Mouse (Mus musculus) liver, embryonic 14.5 days (tissue): ENCODE results near the gene Epha8. TPM values are rescaled to one million over a fixed set of nuclear protein-coding genes. Genes with fewer than 3 reads are reported as not detected.

Source experiments
- ATAC-seq: fragments of 200-750 bp; cut with Nextera tagmentation; 2 replicates; pipeline ENCODE4 v1.8.0; 2017; ENCODE audit warnings: moderate number of reproducible peaks, mild to moderate bottlenecking, moderate library complexity; ENCODE audit not compliant: insufficient read depth
- DNase-seq, 3 experiments: peaks; one replicate each; pipeline ENCODE4 v3.0.0-alpha.2; 2012 to 2013; ENCODE audit warnings: low read depth in 3 of 3, low spot score in 3 of 3
- H3K27ac ChIP-seq: fragments of 300-500 bp; sonication (generic); 2 replicates; pipeline ENCODE4 v1.5.1; 2014; ENCODE audit warnings: moderate library complexity, mild to moderate bottlenecking, control low read depth, inconsistent platforms
- H3K27me3 ChIP-seq: fragments of 300-500 bp; sonication (generic); 2 replicates; pipeline ENCODE4 v1.6.1; 2014; ENCODE audit warnings: mild to moderate bottlenecking, low read length, moderate library complexity; ENCODE audit not compliant: control insufficient read depth, insufficient read depth
- H3K36me3 ChIP-seq: fragments of 300-500 bp; sonication (generic); replicated peaks from 2 replicates; pipeline ENCODE4 v1.6.1; 2014; ENCODE audit warnings: low read depth; ENCODE audit not compliant: control insufficient read depth, insufficient read depth
- H3K4me1 ChIP-seq, 2 experiments: fragments of 200-500 bp in 1 of 2; fragments of 300-500 bp in 1 of 2; sonication (generic) in 1 of 2; replicated peaks; 2 replicates each; pipeline ENCODE4 v1.6.1; 2012 to 2014; ENCODE audit warnings: antibody characterized with exemption in 1 of 2, inconsistent platforms in 1 of 2, low read length in 1 of 2; ENCODE audit not compliant: control insufficient read depth in 2 of 2, insufficient read depth in 2 of 2
- H3K4me2 ChIP-seq: fragments of 300-500 bp; sonication (generic); 2 replicates; pipeline ENCODE4 v1.6.1; 2014; ENCODE audit warnings: low read depth, mild to moderate bottlenecking, control low read depth, moderate library complexity
- H3K4me3 ChIP-seq, 2 experiments: fragments of 200-500 bp in 1 of 2; fragments of 300-500 bp in 1 of 2; sonication (generic) in 1 of 2; 2 replicates each; pipeline ENCODE4 v1.5.1; 2012 to 2014; ENCODE audit warnings: low read depth in 2 of 2, low read length in 2 of 2, mild to moderate bottlenecking in 2 of 2, control low read depth in 1 of 2, inconsistent platforms in 1 of 2, moderate library complexity in 1 of 2; ENCODE audit not compliant: insufficient read depth in 1 of 2
- H3K9ac ChIP-seq: fragments of 300-500 bp; sonication (generic); replicated peaks from 2 replicates; pipeline ENCODE4 v1.6.1; 2014; ENCODE audit warnings: mild to moderate bottlenecking, control low read depth, moderate library complexity
- H3K9me3 ChIP-seq: fragments of 300-500 bp; sonication (generic); 2 replicates; pipeline ENCODE4 v1.6.1; 2016; ENCODE audit warnings: low read length, mixed read lengths; ENCODE audit not compliant: control insufficient read depth
- CTCF ChIP-seq: IDR thresholded peaks from 2 replicates; pipeline ENCODE4 v1.5.1; 2016; ENCODE audit warnings: antibody characterized with exemption, low read depth, control low read depth
- EP300 ChIP-seq: IDR thresholded peaks from 2 replicates; pipeline ENCODE4 v1.6.1; 2016; ENCODE audit warnings: antibody characterized with exemption, low read depth
- WGBS: fragments of 180-500 bp; shearing (Covaris S2); extraction: QIAGEN DNeasy Blood & Tissue Kit; methylation state at CpG from one replicate; pipeline ENCODE4 v1.1.7; 2014; ENCODE audit not compliant: insufficient replicate concordance; 5-methylcytosine and 5-hydroxymethylcytosine counted together
- polyA plus RNA-seq, 2 experiments: library from polyadenylated mRNA; depleted of rRNA in 1 of 2; stranded (reverse) in 1 of 2; unstranded in 1 of 2; fragments of >200 nt; fragmentation: Nextera tagmentation in 1 of 2; extraction: Ambion mirVana in 1 of 2; gene quantifications; 2 replicates each; pipeline versions ENCODE4 v1.2.1 to v1.2.3; 2012 to 2014

Epha8 gene
- polyA plus RNA-seq, 2 experiments: 0.04 to 0.25 TPM

DNA sequence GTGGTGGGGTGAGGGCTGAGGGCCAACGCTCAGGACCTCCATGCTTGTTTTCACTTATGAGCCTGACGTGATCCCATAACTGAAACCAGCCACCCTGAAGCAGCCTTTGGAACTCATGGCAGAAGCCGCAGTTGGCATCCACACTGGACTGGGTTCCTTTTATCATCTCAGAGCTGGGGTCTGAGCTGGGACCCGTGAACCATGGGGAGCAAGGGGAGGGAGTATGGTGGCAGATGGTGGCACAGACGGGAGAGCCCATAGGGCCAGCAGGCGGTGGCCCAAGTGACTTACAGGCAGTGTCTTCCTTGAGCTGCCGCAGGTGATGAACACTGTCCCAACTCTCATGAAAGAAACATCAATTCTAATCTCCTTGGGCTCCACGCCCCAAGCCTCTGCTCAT lies 37.8 kb downstream of the Epha8 start:
- ATAC-seq (no peak), DNase-seq (no peak)
- TF ChIP-seq EP300 (no peak), CTCF (no peak)
- Histone ChIP-seq H3K9me3 (no peaks in the 10 kb centered on the region), H3K27ac (no peak overlapping the region), H3K9ac (no peak overlapping the region), H3K27me3 (no peaks in the 10 kb centered on the region), H3K4me3 (no peak overlapping the region), H3K4me1 (no peaks in the 10 kb centered on the region), H3K36me3 (no peaks in the 10 kb centered on the region), H3K4me2 (no peak overlapping the region)
- WGBS: 56% methylated on average over 8 of the region's 8 CpGs

- WGBS: 48% methylated on average over 7 of the region's 7 CpGs
- Histone ChIP-seq H3K36me3 (no peaks in the 10 kb centered on the region), H3K4me3 (no peak overlapping the region), H3K4me1 (no peaks in the 10 kb centered on the region), H3K27ac (no peak overlapping the region), H3K4me2 (no peak overlapping the region), H3K9ac (no peak overlapping the region), H3K27me3 (no peaks in the 10 kb centered on the region), H3K9me3 (no peaks in the 10 kb centered on the region)
- DNase-seq (no peak), ATAC-seq (no peak)
- TF ChIP-seq CTCF (no peak), EP300 (no peak)
Measured at GRCm38 (mm10) chr4:136917165-136917524, 39.5 kb downstream of the Epha8 start.

DNA sequence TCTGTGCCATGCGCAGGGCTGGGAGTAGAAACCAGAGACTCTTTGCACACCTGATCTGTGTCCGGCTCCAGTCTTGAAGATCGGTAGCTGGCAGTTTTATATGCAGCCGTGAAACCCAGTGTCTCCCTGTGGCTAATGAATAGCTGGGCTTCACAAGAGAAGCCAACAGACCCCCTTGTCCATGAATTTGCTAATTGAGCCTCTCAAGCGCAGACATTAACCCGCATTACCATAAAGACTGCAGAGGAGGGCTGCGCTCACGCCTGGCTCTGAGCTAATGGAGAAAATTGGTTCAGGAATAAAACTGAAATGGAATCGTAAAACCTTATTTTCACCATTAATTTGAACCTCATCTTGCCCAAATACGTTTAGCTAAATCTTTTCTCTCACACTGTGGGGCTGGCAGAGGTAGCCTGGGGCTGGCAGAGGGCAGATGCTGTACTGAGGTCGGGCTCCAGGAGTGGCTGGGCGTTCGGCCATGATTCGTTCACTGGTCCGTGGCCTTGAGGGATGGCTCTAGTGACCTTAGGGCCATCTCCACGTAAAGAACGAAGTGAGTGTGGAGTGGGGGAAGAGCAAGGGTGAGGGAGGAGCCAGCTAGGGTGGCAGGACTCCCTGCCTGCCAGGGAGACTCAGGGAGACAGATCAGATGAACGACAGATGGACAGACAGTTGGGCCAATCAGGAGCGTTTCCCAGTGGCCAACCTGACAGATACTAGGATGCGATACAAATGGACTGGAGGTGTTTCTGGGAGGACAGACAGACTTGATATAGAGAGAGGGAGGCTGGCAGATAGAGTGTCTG lies 40.1 kb downstream of the Epha8 start:
- H3K36me3 ChIP-seq: no peaks in the 10 kb centered on the region
- no peaks in the 10 kb centered on the region for H3K4me1 ChIP-seq
- H3K27ac ChIP-seq: no peak overlapping the region
- no peaks in the 10 kb centered on the region; the same call in 1 of the 2 replicates for H3K27me3 ChIP-seq
- ATAC-seq: no peak
- no peak overlapping the region for H3K4me2 ChIP-seq
- DNase-seq: no peak
- WGBS: 62% methylated on average over 20 of the region's 20 CpGs
- no peak overlapping the region for H3K9ac ChIP-seq
- H3K9me3 ChIP-seq: no peaks in the 10 kb centered on the region
- TF ChIP-seq CTCF (no peak), EP300 (no peak)
- H3K4me3 ChIP-seq: no peak overlapping the region

DNA sequence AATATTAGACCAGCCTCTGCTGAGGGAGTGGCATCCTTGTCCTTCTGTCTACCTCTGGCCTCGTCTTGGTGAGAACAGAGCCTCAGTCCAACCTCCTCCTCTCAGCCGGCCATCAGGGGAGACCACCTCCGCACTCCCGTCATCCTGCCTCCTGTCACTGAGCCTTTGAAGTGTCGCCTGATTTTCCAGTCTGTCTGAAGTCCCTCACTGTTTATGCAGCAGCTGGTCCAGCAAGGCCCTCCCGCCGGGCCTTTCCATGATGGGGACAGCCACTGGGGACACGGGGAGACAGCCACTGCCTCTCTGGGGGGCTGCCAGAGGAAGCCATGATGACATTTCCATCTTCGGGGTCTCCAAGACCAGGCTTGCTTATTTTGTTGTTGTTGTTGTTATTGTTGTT lies 43.8 kb downstream of the Epha8 start:
- Histone ChIP-seq H3K4me3 (no peak overlapping the region), H3K4me2 (no peak overlapping the region), H3K27ac (no peak overlapping the region), H3K36me3 (no peaks in the 10 kb centered on the region), H3K4me1 (no peaks in the 10 kb centered on the region), H3K9me3 (no peaks in the 10 kb centered on the region), H3K9ac (no peak overlapping the region), H3K27me3 (peaks cover 4% of the 10 kb centered on the region; the same call in 1 of the 2 replicates)
- WGBS: 18% methylated on average over 9 of the region's 9 CpGs
- TF ChIP-seq EP300: no peak
- no peak for TF ChIP-seq CTCF
- DNase-seq (no peak), ATAC-seq (no peak)

- H3K27me3 ChIP-seq: peaks cover 4% of the 10 kb centered on the region; the same call in 1 of the 2 replicates
- no peaks in the 10 kb centered on the region for H3K4me1 ChIP-seq
- H3K4me3 ChIP-seq: no peak overlapping the region
- no peaks in the 10 kb centered on the region for H3K9me3 ChIP-seq
- TF ChIP-seq CTCF (no peak), EP300 (no peak)
- ATAC-seq (no peak), DNase-seq (no peak)
- no peaks in the 10 kb centered on the region for H3K36me3 ChIP-seq
- no peak overlapping the region for H3K4me2 ChIP-seq
- 26% methylated on average over 9 of the region's 9 CpGs for WGBS
- H3K9ac ChIP-seq: no peak overlapping the region
- H3K27ac ChIP-seq: no peak overlapping the region
Measured at GRCm38 (mm10) chr4:136911804-136912203, 44.8 kb downstream of the Epha8 start.
